Mouse (Mus musculus) bone marrow macrophage, adult 2 months (primary cell): ENCODE data around the gene Adprhl1.

ENCODE experiments used
- CTCF ChIP-seq: IDR thresholded peaks from 2 replicates; pipeline ENCODE4 v1.5.1; 2012; ENCODE audit warnings: low read depth, mild to moderate bottlenecking, low read length, moderate library complexity
- POLR2A ChIP-seq: IDR thresholded peaks from 2 replicates; pipeline ENCODE4 v1.6.1; 2012; ENCODE audit warnings: mild to moderate bottlenecking, low read depth, low read length, borderline replicate concordance

DNA sequence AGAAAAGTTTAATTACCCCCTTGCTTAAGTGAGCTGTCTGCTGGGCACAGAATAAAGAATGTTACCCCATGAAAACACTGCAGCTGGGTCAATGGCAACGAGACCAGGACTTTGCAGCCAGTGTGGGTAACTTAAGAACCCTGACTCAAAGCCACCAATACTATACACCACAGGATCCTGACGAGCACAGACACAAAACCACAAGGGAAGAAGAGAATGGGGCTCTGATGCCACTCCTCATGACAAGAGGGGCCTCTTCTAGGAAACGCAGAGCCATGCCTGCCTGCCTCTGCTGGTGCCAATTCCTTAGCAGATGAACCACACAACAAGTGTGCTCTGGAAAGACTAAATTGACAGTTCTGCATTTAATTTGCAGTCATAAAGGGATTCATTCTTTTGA lies 9.4 kb upstream of the Adprhl1 start:
- TF ChIP-seq CTCF (no peak), POLR2A (no peak)
